Mouse (Mus musculus) kidney, postnatal 36 days (tissue): Measurements from ENCODE around the gene Ifitm10.
"Not testable (repeated sequence)": the region's sequence is repeated elsewhere in the genome, so short reads cannot be mapped to it uniquely, and the experiment has no call there.

Experiments
- DNase-seq, 2 experiments: peaks; one replicate each; pipeline ENCODE4 v3.0.0; 2021 to 2022; ENCODE audit warnings: mixed read lengths in 2 of 2

Gene Ifitm10

GRCm38 (mm10) chr7:142360743-142361142 is 12.8 kb downstream of the Ifitm10 start:
- peak in 1 of 2 experiments; percentile 23 for DNase-seq

GRCm38 (mm10) chr7:142359129-142359528 is 14.4 kb downstream of the Ifitm10 start:
- no peak for DNase-seq

- DNase-seq: no peak
These were observed 16.0 kb downstream of the Ifitm10 start for GRCm38 (mm10) chr7:142357566-142357965.

- no peak for DNase-seq
These were observed 18.8 kb downstream of the Ifitm10 start for GRCm38 (mm10) chr7:142354661-142355233.

GRCm38 (mm10) chr7:142353854-142354253 is 19.7 kb downstream of the Ifitm10 start:
- DNase-seq: no peak

- DNase-seq: no peak
These were observed 22.0 kb downstream of the Ifitm10 start for GRCm38 (mm10) chr7:142351569-142351968.

GRCm38 (mm10) chr7:142349308-142349961 is 24.1 kb downstream of the Ifitm10 start:
- no peak for DNase-seq

- DNase-seq: no peak
These were observed 26.0 kb downstream of the Ifitm10 start for GRCm38 (mm10) chr7:142347542-142347941.

GRCm38 (mm10) chr7:142342247-142342640 is 31.3 kb downstream of the Ifitm10 start:
- no peak for DNase-seq

- DNase-seq: no peak
These were observed 31.8 kb downstream of the Ifitm10 start for GRCm38 (mm10) chr7:142341564-142342246.

- DNase-seq: no peak
These were observed 33.1 kb downstream of the Ifitm10 start for GRCm38 (mm10) chr7:142340269-142340970.

- DNase-seq: no peak
These were observed 38.4 kb downstream of the Ifitm10 start for GRCm38 (mm10) chr7:142335151-142335550.

GRCm38 (mm10) chr7:142334246-142334645 is 39.3 kb downstream of the Ifitm10 start:
- DNase-seq: peak; percentile 77 to 95

- DNase-seq: not testable (repeated sequence)
These were observed 40.8 kb downstream of the Ifitm10 start for GRCm38 (mm10) chr7:142332741-142333140.

- no peak for DNase-seq
These were observed 42.3 kb downstream of the Ifitm10 start for GRCm38 (mm10) chr7:142331281-142331680.

GRCm38 (mm10) chr7:142330271-142330724 is 43.3 kb downstream of the Ifitm10 start:
- DNase-seq: peak; percentile 80 to 85

GRCm38 (mm10) chr7:142328507-142328906 is 45.0 kb downstream of the Ifitm10 start:
- DNase-seq: no peak

GRCm38 (mm10) chr7:142326714-142327445 is 46.7 kb downstream of the Ifitm10 start:
- no peak for DNase-seq

GRCm38 (mm10) chr7:142323396-142324117 is 50.0 kb downstream of the Ifitm10 start:
- no peak for DNase-seq

- DNase-seq: no peak
These were observed 50.9 kb downstream of the Ifitm10 start for GRCm38 (mm10) chr7:142322641-142323040.

- not testable (repeated sequence) for DNase-seq
These were observed 51.8 kb downstream of the Ifitm10 start for GRCm38 (mm10) chr7:142321637-142322306.
